Mouse (Mus musculus) lung, adult 2 months (tissue): ENCODE results near the gene Acvr1.

Experiments used
- CTCF ChIP-seq: fragments of 200-500 bp; IDR thresholded peaks from 2 replicates; pipeline ENCODE4 v1.5.1; 2011; ENCODE audit warnings: mild to moderate bottlenecking, low read length, control low read depth; ENCODE audit not compliant: insufficient read depth
- POLR2A ChIP-seq: fragments of 200-500 bp; IDR thresholded peaks from 2 replicates; pipeline ENCODE4 v1.6.1; 2011; ENCODE audit warnings: low read depth, mild to moderate bottlenecking, control low read depth, low read length, borderline replicate concordance; ENCODE audit errors: extremely low read depth

- TF ChIP-seq CTCF (no peak), POLR2A (no peak)
Observed at GRCm38 (mm10) chr2:58565267-58565666, 1.7 kb downstream of the Acvr1 start.
